Mouse (Mus musculus) left cerebral cortex, postnatal 25 days (tissue): ENCODE measurements around the gene Prps1l1. TPM values are rescaled to one million over a fixed set of nuclear protein-coding genes. Genes with fewer than 3 reads are reported as not detected.
A peak's percentile ranks its signal among the peaks of the same experiment; 100 is the strongest.

Experiments used
- DNase-seq, 2 experiments: peaks; one replicate each; pipeline ENCODE4 v3.0.0; 2022; ENCODE audit warnings: low spot score in 2 of 2, mixed read lengths in 1 of 2
- intact Hi-C: fragments of 180-260 bp; cut with DNase I; formaldehyde crosslinking; loops from one replicate; pipeline ENCODE4 v1.15.1; 2025
- total RNA-seq, 2 experiments: library from RNA; stranded (reverse); gene quantifications; 2 replicates each; pipeline ENCODE4 v1.2.3; 2021

Prps1l1 gene
- total RNA-seq: not detected

DNA sequence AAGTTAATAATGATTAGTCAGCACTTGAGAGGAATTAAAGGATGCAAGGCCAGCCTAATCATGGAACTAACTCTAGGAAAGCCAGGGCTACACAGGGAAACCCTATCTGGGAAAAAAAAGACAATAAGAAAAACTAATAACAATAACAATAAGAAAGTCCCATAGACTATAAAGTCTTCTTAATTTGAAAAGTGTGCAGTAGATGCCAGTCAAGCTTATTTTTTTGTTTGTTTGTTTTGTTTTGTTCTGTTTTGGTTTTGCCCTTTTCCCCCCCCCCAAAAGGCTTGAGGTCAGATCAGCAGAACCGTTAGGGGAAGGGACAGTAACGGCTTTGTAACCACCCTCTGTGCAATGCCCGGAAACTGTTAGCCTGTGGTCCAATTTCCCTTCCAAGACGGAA is at the start of gene Prps1l1:
Gene Prps1l1 (plus strand): TSS at position 301 of the 400 bp plus-strand sequence.
- no peak for DNase-seq

DNA sequence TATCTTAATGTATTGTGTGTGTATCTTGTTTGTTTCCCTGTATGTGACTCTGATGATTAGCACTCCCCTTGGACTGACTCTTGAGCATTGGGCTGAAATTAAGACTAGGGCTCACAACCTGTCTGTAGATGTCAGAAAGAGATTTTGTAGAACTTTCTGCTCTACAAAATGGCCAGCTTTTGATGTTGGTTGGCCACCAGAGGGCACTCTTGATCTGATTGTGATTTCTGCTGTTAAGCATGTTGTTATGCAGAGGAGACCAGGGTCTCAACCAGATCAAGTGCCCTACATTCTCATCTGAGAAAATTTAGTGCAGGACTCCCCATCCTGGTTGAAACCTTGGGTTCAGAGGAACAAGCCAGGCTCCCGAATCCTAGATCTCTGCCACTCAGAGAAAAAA is 46.6 kb upstream of the Prps1l1 start:
- intact Hi-C loops: no loop called here
- DNase-seq: no peak

More for the DNA sequence above, at the start of gene Prps1l1:
- intact Hi-C loops: no loop called here

DNA sequence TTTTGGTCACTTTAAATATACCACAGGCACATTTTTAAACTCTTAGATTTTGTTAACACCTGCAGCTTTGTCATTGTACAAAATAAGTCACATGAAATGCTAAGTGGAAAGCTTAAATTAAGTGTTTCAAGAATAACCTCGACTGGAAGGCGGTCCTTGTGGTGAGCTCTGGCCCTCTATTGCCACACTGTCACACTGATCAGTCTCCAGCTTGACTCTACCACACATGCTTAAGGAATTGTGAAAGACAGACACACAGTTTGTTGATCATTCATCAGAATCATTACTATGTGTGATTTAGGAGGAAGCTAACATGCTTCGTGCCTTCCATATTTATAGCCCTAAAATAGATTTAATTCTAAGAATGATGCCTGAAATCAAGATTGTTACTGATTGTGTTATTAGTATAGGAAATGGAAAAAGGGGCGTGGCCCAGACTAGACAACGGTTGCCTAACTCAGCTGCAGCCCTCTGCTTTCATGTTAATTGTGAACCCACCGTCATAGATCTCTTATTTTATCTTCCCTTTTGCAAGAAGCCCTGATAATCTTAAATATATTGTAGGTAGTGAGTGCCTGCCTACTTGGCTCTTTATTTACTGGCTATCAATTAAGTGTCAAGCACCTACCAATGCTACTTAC is 35.4 kb upstream of the Prps1l1 start:
- intact Hi-C loops: no loop called here
- DNase-seq: no peak

DNA sequence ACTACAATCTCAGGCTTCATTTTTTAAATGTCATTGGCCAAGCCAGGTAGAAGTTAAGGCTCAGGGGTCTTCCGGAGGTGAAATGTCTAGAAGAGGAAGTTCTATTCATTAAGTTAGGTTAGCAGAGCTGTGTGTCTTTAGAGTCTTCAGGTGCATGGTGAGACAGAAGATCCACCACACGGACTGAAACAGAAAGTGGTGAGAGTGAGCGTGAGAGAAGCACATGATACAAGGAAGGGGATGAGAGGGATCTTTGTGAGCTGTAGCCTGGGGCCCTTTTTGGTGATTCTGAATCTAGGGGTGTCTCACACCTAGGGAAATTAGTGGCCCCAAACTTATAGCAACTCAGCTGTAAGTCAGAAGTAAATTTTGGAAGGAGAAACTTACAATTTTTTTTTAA is 8.6 kb upstream of the Prps1l1 start:
- DNase-seq: no peak
- intact Hi-C loops: no loop called here

DNA sequence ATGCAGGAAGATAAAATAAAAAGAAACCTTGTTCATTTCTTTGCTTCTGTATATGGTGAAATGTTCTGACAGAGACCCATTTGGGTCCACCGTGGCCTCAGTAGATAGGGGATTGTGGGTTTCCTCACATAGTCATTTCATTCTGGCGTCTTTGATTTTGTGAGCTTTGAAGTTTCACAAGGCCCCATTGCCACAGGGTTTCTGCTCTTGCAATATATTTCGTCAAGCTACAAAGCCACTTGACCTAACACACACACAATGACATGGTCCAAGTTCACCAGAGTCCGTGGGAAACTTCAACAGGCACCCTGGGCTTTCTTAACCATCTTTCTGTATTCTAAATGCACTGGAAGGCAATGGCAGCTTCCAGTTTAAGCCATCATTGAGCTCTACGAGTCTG is 1.3 kb downstream of the Prps1l1 start:
- DNase-seq: no peak
- intact Hi-C loops: no loop called here

DNA sequence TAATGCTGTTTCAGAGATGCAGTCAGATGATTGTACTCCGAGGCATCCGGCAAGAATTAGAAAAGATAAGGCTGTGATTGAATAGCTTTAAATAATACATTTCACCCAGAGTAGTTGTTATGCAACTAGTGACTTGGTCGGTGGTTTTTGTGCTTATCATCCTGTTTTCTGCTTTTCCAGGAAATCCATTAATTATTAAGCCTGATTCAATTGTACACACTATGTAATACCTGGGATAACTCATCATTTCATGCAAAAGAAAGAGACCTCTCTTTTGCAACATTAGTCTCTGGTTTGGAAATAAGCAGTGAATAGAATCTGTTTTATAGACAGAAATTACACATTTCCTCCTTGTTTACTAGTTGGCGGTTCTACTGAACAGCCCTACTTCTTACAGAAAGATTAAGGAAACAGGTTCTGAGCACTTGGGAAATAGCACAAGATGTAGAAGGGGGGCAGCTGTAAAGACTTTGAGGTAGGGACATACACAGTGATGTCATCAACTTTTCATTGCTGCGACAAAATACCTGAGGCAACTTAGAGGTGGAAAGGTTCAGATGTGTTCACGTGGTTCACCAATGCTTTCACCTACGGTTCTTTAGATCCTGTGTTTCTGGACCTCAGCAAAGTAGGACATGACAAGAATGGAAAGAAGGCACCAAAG is 5.1 kb downstream of the Prps1l1 start:
- no peak for DNase-seq
- intact Hi-C loops: no loop called here

DNA sequence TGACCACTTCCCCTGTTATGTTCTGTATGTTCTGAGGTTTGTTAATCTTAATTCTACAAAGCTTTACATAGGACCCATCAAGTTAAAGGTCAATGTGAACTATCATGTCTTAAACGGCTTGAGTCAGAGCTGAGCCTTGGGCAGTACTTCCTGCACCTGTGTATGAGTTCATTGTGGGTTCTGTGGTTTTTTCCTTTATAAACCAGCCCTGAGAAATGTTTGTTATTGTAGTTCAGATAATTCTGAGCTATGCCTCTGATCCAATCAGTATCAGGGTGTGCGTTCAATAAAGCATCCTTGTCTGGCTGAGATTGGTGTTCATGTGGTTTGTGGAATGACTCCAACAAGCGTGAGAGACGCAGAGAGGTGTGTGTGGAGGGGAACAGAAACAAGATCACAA is 5.8 kb downstream of the Prps1l1 start:
- DNase-seq: no peak
- intact Hi-C loops: no loop called here

DNA sequence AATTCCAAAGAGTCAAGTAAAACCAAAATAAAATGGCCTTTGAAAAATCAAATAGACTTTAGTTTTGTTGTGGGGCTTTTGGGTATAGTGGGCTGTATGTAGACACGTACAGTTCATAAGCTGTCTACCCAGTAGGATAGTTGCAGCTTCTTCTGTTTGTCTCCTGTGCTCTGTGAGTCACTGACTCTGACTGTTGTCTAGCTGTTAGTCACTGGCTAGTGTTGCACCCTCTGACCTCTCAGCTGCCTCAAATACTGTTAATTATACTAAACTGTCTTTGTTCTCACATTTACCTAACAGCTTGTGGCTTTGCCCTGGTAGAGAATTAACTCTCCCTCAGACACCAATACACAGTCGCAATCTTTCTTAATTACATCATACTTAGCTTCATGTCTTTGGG is 7.3 kb downstream of the Prps1l1 start:
- intact Hi-C loops: no loop called here
- no peak for DNase-seq

DNA sequence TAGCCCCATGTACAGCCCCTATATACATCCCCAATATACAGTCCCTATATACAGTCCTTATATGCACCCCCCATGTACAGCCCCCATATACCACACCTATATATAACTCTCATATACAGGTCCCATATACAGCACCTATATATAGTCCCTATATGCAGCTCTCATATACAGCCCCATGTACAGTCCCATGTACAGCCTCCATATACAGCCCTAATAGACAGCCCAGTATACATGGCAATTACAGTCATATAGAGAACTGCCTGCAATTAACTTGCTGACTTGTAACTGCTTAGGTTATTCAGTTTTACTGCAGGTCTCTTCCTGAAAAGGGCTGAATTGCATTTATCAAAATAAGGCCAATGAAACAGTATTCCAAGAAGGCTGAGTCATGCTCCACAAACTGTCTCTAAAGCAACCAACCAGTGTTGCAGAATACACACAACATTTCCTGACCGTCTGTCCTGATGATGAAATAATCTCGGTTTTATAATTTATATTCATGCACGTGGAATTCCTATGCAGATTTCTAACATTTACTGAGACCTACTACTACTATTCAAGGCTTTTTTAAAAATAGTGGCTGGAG is 13.1 kb downstream of the Prps1l1 start:
- intact Hi-C loops: no loop called here
- peak in 1 of 2 experiments; percentile 31 for DNase-seq

DNA sequence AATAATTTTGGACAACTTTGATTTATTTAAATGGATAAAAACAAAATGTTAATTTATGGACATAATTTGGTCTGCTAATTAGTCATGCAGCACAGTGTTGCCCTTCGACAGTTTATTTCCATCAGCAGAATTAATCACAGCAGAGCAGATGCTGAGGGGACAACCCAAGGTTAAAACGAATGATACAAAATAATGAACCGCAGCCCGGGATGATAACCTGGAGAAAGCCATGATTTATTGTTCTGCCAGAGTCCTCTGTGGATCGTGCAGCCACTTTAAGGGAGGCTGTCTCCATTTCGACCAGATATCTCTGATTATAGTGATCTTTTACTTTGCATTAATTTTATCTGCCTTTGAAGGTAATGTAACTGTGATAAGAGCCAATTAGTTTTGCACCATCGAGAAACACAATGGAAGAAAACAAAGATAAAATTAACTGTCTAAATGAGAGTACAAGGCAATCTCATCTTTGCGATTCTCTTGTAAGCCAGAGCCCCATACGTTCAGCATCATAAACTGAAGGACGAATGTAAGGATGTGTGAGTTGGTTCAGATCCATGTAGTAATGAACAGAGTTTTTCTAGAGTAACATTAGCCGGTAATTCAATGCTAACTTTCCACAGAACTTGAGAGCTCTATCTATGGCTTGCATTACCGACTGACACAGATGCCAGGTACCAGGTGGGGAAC is 14.4 kb downstream of the Prps1l1 start:
- DNase-seq: no peak
- intact Hi-C loops: no loop called here

DNA sequence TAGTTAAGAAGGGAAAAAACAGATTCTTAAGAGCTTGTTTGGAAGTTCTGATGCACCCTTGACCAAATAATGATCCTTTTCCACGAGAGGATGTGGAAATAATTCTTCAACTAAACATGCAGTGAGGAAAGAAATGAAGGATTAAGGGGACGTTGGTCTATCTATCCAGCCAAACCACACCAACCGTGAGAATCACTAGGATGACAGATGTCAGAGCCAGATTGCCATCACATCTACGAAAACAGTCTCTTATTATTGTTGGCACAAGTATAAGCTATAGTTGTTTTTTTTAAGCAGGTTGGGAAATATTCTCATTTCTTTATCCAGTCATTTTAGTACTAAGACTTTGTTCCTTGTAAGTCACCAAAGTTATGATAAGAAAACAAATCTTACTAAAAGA is 15.8 kb downstream of the Prps1l1 start:
- intact Hi-C loops: no loop called here
- DNase-seq: no peak

DNA sequence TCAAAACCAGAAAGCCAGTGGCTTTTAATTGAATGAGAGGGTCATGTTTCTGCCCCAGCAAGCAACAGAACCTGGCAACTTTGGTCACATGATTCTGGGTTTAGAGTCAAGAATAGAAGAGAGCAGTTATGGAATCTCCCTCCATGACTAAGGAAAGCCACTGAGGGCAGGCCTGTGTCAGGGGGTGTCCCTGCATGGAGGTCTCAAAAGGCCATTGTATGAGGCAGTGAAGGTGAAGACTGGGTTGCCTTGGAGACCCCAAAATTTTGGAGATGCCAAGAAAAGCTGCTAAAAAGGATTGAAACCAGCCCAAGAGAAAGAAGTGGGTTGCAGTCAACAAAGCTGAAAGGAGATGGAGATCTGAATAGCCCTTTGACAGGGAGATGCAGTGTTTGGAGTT is 21.2 kb downstream of the Prps1l1 start:
- DNase-seq: no peak
- intact Hi-C loops: loop anchor here (5.0 kb wide), 1 partner anchor 98 kb away; no protein-coding TSS in a partner anchor

DNA sequence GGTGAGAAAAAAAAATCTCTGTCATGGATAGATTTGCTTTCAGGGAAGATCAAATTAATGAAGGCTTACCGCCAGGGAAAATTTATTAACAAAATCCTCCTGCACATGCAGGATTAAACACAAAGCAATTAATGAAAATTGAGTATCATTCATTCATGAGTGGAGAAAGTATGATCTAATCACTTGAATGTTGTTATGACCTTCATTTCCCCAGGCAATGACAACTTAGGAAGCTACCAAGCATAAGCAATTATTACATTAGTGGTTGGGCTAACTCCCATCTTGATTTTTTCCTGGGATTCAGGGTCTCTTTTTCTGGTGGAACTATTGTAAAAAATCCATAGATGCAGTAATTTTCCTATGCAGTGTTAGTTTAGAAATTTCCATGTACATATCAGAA is 23.3 kb downstream of the Prps1l1 start:
- DNase-seq: no peak
- intact Hi-C loops: loop anchor here (5.0 kb wide), 1 partner anchor 101 kb away; no protein-coding TSS in a partner anchor

DNA sequence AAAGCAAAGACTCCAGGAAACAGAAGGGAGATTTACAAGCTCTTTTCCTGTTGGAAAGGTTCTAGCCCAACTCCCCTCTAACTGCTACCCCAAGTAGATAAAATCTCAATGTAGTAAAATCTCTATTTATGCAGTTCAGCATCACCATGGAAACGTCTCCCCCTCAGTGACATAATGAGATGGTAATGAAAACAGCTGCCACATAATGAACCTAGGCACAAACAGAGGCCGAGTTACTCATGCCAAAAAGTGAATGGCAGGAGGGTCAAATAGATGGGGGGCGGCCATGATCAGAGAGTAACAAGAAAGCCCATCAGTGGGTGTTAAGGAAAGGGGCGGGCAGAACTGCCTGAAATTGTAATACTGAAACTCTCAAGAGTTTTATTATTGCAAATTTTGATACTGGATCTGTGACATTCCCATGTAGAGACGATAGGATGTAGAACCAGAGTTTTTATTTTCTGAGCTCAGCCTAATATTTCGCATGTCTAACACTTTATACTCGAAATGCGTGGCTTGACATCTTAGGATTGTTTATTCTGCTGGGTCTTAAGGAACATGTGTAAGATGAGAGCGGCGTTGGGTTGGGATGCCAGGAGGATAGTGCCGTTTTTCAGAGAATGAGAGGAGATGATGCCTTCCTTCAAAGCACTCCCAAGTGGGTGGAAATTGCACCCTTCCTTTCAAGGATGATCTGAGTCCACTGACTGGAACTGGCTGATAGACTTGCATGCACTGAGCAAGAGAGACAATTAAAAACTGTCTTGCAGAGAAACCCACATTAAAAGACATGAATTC is 24.0 kb downstream of the Prps1l1 start:
- peak; percentile 10 to 66 for DNase-seq
- intact Hi-C loops: loop anchor here (5.0 kb wide), 1 partner anchor 101 kb away; no protein-coding TSS in a partner anchor

DNA sequence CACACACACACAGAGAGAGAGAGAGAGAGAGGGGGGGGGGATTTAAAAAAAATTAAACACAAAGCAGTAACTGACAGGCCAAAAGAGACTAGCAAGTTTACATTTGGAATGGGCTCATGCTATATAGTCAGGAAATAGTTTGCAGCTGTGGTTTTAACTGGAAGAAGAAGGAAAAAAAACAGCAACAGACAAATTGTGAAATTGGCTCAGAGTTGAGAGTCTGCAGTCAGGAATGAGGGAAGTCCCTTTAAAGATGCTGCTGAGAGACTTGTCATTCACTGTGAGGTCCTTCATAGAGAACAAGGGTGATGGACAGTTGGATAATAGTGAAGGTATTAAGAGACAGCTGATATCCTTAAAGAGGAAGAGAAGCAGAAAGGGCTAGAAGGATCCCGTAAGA is 26.9 kb downstream of the Prps1l1 start:
- no peak for DNase-seq
- intact Hi-C loops: no loop called here

DNA sequence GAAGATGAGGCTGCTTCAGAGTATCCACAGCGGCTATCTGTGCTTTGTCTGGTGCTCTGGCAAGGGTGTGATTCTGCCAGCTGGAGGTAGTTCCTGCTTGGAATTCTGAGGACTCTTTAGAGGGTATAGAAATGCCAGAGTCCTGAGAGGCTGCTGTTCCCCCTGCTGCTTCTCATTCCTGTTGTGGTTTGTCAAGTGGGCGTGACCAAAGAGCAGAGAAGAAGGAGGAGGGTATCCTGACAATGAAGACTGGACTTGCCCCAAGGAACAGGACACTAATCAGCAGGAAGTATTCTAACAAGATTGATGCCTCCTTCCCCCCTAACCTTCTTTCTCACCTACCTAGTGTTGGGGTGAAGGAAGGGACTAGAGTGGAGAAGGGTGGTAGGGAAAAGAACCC is 29.4 kb downstream of the Prps1l1 start:
- no peak for DNase-seq
- intact Hi-C loops: no loop called here

DNA sequence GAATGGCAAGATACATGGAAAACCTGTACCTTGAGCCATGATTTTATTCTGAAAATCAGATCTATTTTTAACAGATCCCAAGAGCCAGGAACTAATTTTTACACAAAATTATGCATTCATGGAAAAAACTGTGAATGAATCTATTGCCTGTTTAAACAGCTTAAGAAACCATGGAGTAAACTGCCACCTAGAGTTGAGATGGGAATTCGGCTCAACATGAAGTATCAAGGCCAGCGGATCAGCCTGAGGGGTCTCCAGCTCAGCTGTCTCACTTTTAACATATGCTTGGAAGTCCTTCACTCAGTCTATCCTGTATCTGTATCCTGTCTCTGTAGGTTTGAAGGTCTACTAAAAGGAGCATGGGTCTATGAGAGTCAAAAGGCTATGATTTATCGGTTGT is 31.5 kb downstream of the Prps1l1 start:
- intact Hi-C loops: loop anchor here (1.0 kb wide), 1 partner anchor 352 kb away; no protein-coding TSS in a partner anchor
- DNase-seq: peak in 1 of 2 experiments; percentile 62

DNA sequence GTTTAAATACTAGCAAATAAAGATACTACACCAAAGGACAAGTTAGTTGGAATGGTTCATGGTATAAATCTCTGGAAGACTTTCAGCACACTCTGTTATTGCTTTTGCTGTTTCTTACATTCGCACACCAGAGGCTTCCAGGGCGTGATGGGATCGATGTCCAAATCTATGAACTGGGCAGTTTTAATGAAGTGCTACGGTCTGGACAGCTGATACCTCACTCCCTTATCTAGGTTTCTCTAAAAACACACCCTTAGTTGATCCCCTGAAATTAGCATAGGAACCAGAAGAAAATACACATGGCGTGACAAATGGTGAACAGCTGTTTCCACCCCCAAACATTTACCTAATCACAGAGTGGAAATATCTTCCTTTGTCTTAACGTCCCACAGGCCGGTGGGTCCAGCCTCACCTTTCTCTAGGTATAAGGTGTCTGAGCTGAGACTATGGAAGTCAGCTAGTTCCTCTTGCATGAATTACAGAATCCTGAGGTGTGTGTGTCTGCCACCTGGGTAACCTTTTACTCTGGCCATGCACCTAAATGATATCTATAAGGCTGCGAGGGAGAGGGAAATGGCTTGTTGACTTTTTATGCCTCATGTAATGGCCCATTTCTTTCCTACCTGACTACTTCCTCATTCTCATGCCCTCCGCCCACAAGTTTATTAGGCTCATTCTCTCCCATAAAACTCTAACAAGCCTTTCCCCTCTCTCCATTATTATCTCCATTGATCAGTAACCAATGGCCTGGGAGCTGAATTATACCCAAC is 32.1 kb downstream of the Prps1l1 start:
- intact Hi-C loops: loop anchor here (1.0 kb wide), 1 partner anchor 352 kb away; no protein-coding TSS in a partner anchor
- no peak for DNase-seq

DNA sequence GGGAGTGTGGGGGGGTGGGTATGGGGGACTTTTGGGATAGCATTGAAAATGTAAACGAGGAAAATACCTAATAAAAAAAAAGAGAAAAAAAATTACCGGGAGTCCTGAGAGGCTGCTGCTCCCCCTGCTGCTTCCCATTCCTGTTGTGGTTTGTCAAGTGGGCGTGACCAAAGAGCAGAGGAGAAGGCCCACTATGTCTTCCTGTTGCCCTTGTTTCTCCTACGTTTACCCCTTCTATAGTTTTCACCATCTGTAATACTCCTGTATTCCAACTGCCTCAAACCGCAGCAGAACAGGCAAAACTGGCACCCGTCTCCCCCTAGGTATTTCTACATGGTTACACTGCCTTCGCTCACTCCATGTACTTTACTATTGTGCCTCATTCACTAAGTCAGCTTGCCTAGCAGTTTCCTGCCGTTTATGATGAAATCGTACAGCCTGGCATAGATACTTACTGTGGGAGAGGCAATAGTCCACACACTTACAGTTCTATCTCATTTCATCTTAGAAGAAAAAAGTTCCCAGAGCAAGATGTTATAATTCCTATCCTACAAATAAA is 34.2 kb downstream of the Prps1l1 start:
- intact Hi-C loops: no loop called here
- DNase-seq: no peak
